Mouse (Mus musculus) C2C12 (cell line): ENCODE data around the gene Mroh2a.

ENCODE experiments used
- CTCF ChIP-seq: IDR thresholded peaks from one replicate; pipeline ENCODE4 v1.5.1; 2011; ENCODE audit not compliant: control insufficient read depth, insufficient read depth, insufficient read length
- USF1 ChIP-seq: IDR thresholded peaks from one replicate; pipeline ENCODE4 v1.6.1; 2011; ENCODE audit warnings: low read depth, mild to moderate bottlenecking, control low read depth, moderate library complexity

DNA sequence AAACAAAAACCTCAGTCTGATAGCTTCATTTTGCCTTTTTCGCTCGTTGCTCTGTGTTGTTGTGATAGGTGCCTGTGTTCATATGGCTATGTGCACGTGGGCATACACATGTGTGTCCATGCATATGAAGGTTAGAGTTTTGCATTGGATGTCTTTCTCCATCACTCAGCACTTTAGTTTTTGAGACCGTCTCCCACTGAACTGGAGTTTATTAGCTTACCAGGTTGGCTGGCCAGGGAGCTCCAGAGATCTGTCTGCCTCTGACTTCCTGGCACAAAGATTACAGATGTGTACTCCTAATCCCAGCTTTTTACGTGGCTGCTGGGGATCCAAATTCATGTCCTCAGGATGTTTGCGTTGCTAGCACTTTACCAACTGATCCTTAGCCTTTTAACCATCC is 77.0 kb downstream of the Mroh2a start:
- TF ChIP-seq CTCF (no peak), USF1 (no peak)
